Comparison of ENCODE assay signal across 18 mouse cellular contexts in genomic region chr17:5666652-5667051, GRCm38 (mm10).
A peak's percentile ranks its signal among the peaks of the same experiment; 100 is the strongest.
DNase-seq lines count a peak whose midpoint lies in the region; ATAC-seq lines count a peak whose summit lies in the region.
"Had no signal": no experiment of that assay in that cellular context is flagged by ENCODE, and none has a peak within 500 bp of the region (broad histone marks: within the 10 kb centered on the region; RNA-seq: fewer than 3 reads in every experiment).

No protein-coding gene starts in this region.

- H3K4me1 ChIP-seq in midbrain, embryonic 10.5 days = no peaks in the 10 kb centered on the region
- no peaks in the 10 kb centered on the region for H3K4me1 ChIP-seq in liver, embryonic 12.5 days
- H3K4me1 ChIP-seq: forebrain, embryonic 13.5 days; heart, embryonic 13.5 days; hindbrain, embryonic 15.5 days had no signal

- H3K9ac ChIP-seq in liver, embryonic 12.5 days = no peak overlapping the region
- H3K9ac ChIP-seq: embryonic facial prominence, embryonic 13.5 days; forebrain, embryonic 13.5 days; forebrain, postnatal 0 days; heart, embryonic 13.5 days; hindbrain, embryonic 15.5 days had no signal

- 85% methylated on average over 8 of the region's 8 CpGs for WGBS in midbrain, embryonic 10.5 days
- WGBS in liver, embryonic 12.5 days (ENCODE audit: insufficient replicate concordance) = 80% methylated on average over 8 of the region's 8 CpGs

- no peaks in the 10 kb centered on the region for H3K27me3 ChIP-seq in midbrain, embryonic 10.5 days (ENCODE audit: low read depth, poor library complexity, severe bottlenecking)
- H3K27me3 ChIP-seq in liver, embryonic 12.5 days (replicated peaks) = no peaks in the 10 kb centered on the region
- H3K27me3 ChIP-seq: embryonic facial prominence, embryonic 13.5 days; heart, embryonic 13.5 days; hindbrain, embryonic 15.5 days had no signal

- no peaks in the 10 kb centered on the region for H3K9me3 ChIP-seq in midbrain, embryonic 10.5 days (replicated peaks)
- no peaks in the 10 kb centered on the region for H3K9me3 ChIP-seq in liver, embryonic 12.5 days (replicated peaks)
- H3K9me3 ChIP-seq: embryonic facial prominence, embryonic 13.5 days; forebrain, embryonic 13.5 days; heart, embryonic 13.5 days; hindbrain, embryonic 15.5 days had no signal

- no peak overlapping the region for H3K27ac ChIP-seq in midbrain, embryonic 10.5 days (replicated peaks)
- H3K27ac ChIP-seq in liver, embryonic 12.5 days = no peak overlapping the region
- H3K27ac ChIP-seq: embryonic facial prominence, embryonic 13.5 days; forebrain, embryonic 13.5 days; heart, embryonic 13.5 days; hindbrain, embryonic 15.5 days had no signal

- peak; percentile 27 for DNase-seq in adrenal gland, adult 2 months
- no peak for DNase-seq in adrenal gland, adult 8-10 months
- DNase-seq in gastrocnemius, postnatal 14 days = peak; percentile 7
- no peak for DNase-seq in gastrocnemius, postnatal 25 days
- peak; percentile 33 to 37 for DNase-seq in adrenal gland, postnatal 36 days
- DNase-seq in midbrain, embryonic 10.5 days (ENCODE audit: low spot score) = no peak
- DNase-seq: cerebellum, adult 11 months; cerebellum, adult 9-10 months; cerebellum, postnatal 36 days; forebrain, postnatal 0 days; heart, postnatal 36 days; kidney, adult 8-10 months had no signal

- H3K4me3 ChIP-seq in midbrain, embryonic 10.5 days = no peak overlapping the region
- H3K4me3 ChIP-seq in liver, embryonic 12.5 days = no peak overlapping the region
- H3K4me3 ChIP-seq: embryonic facial prominence, embryonic 13.5 days; forebrain, embryonic 13.5 days; heart, embryonic 13.5 days; hindbrain, embryonic 15.5 days had no signal

- no peak for ATAC-seq in liver, embryonic 12.5 days
- ATAC-seq: forebrain, embryonic 13.5 days; forebrain, postnatal 0 days; intestine, postnatal 0 days had no signal

- H3K4me2 ChIP-seq in liver, embryonic 12.5 days = no peak overlapping the region
- H3K4me2 ChIP-seq: embryonic facial prominence, embryonic 13.5 days; forebrain, embryonic 13.5 days; heart, embryonic 13.5 days; hindbrain, embryonic 15.5 days had no signal

- no peaks in the 10 kb centered on the region for H3K36me3 ChIP-seq in midbrain, embryonic 10.5 days
- no peaks in the 10 kb centered on the region for H3K36me3 ChIP-seq in liver, embryonic 12.5 days
- H3K36me3 ChIP-seq: embryonic facial prominence, embryonic 13.5 days; heart, embryonic 13.5 days; hindbrain, embryonic 15.5 days had no signal

- intact Hi-C loops in gastrocnemius, postnatal 14 days (cut with DNase I; ENCODE audit: low total_unique reads) = no loop called here

Comparison
In these comparisons a context has a peak if more than half of its experiments do, and no peak if none do; other contexts are left out.
1. DNase-seq: peak in adrenal gland, adult 2 months (single experiment), gastrocnemius, postnatal 14 days (single experiment) and adrenal gland, postnatal 36 days (2 of 2); none in adrenal gland, adult 8-10 months (single experiment), gastrocnemius, postnatal 25 days (single experiment) and midbrain, embryonic 10.5 days (single experiment).